In the genomic region with DNA sequence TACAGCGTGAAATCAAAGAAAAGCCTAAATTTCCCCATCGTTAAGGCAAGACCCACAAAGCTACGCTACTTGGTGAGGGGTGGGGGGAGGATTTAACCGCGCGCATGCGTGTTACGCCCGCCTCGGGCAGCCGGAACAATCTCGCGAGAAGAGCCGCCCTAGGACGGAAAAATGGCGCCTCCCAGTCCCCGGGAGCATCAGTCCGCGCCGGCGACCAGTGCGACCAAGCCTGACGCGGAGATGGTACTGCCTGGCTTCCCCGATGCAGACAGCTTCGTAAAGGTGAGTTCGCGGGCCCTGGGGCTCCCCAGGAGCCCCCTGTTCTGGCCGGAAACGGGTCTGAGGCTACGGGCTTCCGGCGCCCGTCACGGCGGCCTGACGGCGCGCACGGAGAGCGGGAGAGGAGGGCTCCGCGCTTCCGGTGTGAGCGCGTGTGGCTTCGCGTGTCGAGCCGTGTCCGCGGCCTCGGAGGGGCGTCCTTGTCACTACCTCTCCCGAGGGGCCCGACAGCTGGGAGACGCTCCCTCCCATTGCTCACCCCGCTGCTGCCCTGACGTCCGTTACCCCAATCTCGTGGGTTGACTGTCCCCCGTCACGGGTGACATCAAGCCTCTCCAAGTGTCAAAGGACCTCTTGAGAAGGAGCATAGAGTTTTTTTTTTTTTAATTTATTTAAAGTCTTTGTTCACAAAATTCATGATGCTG, we compare ENCODE assay signal across 8 mouse cellular contexts. TPM values are rescaled to one million over a fixed set of nuclear protein-coding genes. Genes with fewer than 3 reads are reported as not detected.
DNase-seq lines count a peak whose midpoint lies in the region; ATAC-seq lines count a peak whose summit lies in the region.

A gene (plus strand): TSS at position 133 of the 704 bp plus-strand sequence.

- peak; percentile 90 for DNase-seq in MN1 (ENCODE audit: low spot score)
- peak; percentile 83 for DNase-seq in cerebellum, adult 9-10 months
- DNase-seq in frontal cortex, adult 2 months (ENCODE audit: extremely low spot score in 1 of 2, low spot score in 1 of 2), result peak; percentile 55 to 89
- peak; percentile 95 for DNase-seq in hindbrain, embryonic 11.5 days (ENCODE audit: low spot score)
- DNase-seq in layer of hippocampus, postnatal 10 days (ENCODE audit: low spot score in 2 of 2), result peak; percentile 84 to 90
- DNase-seq in lung, postnatal 10 days, result peak; percentile 91
- peak; percentile 87 for DNase-seq in ovary, postnatal 36 days (ENCODE audit: low spot score)
- peak; percentile 90 for DNase-seq in thymus, postnatal 25 days

- H3K27me3 ChIP-seq in hindbrain, embryonic 11.5 days (ENCODE audit: control insufficient read depth, insufficient read depth, low read length), result no peaks in the 10 kb centered on the region

- H3K9ac ChIP-seq in hindbrain, embryonic 11.5 days (ENCODE audit: low read depth, low read length), result peak within 1 kb of the TSS; percentile 96

- peak within 1 kb of the TSS; percentile 92 for H3K27ac ChIP-seq in hindbrain, embryonic 11.5 days (ENCODE audit: low read depth, low read length)

- H3K4me2 ChIP-seq in hindbrain, embryonic 11.5 days (replicated peaks; ENCODE audit: low read depth, low read length), result peak within 1 kb of the TSS; percentile 53

- peaks cover 32% of the 10 kb centered on the region for H3K36me3 ChIP-seq in hindbrain, embryonic 11.5 days (ENCODE audit: control insufficient read depth, insufficient read depth, low read length)

- ATAC-seq in hindbrain, embryonic 11.5 days (ENCODE audit: low FRiP score), result peak; percentile 92

- no peaks in the 10 kb centered on the region for H3K4me1 ChIP-seq in hindbrain, embryonic 11.5 days (replicated peaks; ENCODE audit: control insufficient read depth, insufficient read depth, low read length)

- H3K4me3 ChIP-seq in hindbrain, embryonic 11.5 days (ENCODE audit: low read depth, low read length), result peak within 1 kb of the TSS; percentile 85

- WGBS in hindbrain, embryonic 11.5 days, result under 1% methylated on average over 63 of the region's 63 CpGs

- no peaks in the 10 kb centered on the region for H3K9me3 ChIP-seq in hindbrain, embryonic 11.5 days (ENCODE audit: control insufficient read depth, low read length)

RNA-seq across cellular contexts. Expression of the gene that starts here (rescaled TPM):
- 44.8 and 45.4 TPM in 2 replicates for polyA plus RNA-seq in frontal cortex, adult 2 months (2012; rRNA removed)
- 93.9 and 106 TPM in 2 replicates for polyA plus RNA-seq in hindbrain, embryonic 11.5 days (2014; fragmentation: Nextera tagmentation; extraction: Ambion mirVana)
- total RNA-seq in layer of hippocampus, postnatal 10 days (2021), result 10 to 100 TPM; 57.5 to 58.2 TPM

Comparison
In these comparisons a context has a peak if more than half of its experiments do, and no peak if none do; other contexts are left out.
1. Peak in every context shown above with its lines: DNase-seq, ATAC-seq, H3K4me3 ChIP-seq and H3K27ac ChIP-seq.